Mouse (Mus musculus) G1E (cell line): Measurements from ENCODE around the gene Emilin3. TPM values are rescaled to one million over a fixed set of nuclear protein-coding genes. Genes with fewer than 3 reads are reported as not detected.

Experiments used
- ATAC-seq: 2 replicates; pipeline ENCODE4 v1.8.0; 2016; ENCODE audit warnings: mild to moderate bottlenecking; ENCODE audit not compliant: insufficient number of reproducible peaks, poor library complexity, low FRiP score, severe bottlenecking; ENCODE audit errors: extremely low read depth
- DNase-seq: peaks from one replicate; pipeline ENCODE4 v3.0.0; 2012; ENCODE audit warnings: low spot score
- H3K27me3 ChIP-seq: 2 replicates; pipeline ENCODE4 v1.6.1; 2012; ENCODE audit warnings: mild to moderate bottlenecking, low read length, inconsistent platforms; ENCODE audit not compliant: insufficient read depth
- H3K36me3 ChIP-seq: replicated peaks from 2 replicates; pipeline ENCODE3; 2012; ENCODE audit warnings: mild to moderate bottlenecking, inconsistent platforms
- H3K4me1 ChIP-seq: 2 replicates; pipeline ENCODE4 v1.6.1; 2012; ENCODE audit warnings: low read depth, low read length, inconsistent platforms, mixed read lengths; ENCODE audit not compliant: insufficient read depth
- H3K4me3 ChIP-seq: 2 replicates; pipeline ENCODE4 v1.5.1; 2012; ENCODE audit warnings: low read depth, mild to moderate bottlenecking, inconsistent platforms, low read length, moderate library complexity, mixed read lengths
- H3K9me3 ChIP-seq: replicated peaks from 2 replicates; pipeline ENCODE4 v1.6.1; 2012; ENCODE audit warnings: inconsistent platforms
- CTCF ChIP-seq: IDR thresholded peaks from 2 replicates; pipeline ENCODE4 v1.5.1; 2012; ENCODE audit warnings: low read depth, low read length, inconsistent platforms, mixed read lengths
- GATA1 ChIP-seq: IDR thresholded peaks from 2 replicates; pipeline ENCODE4 v1.6.1; 2012; ENCODE audit warnings: borderline replicate concordance, low read length, inconsistent platforms, mixed read lengths
- GATA2 ChIP-seq: IDR thresholded peaks from 2 replicates; pipeline ENCODE4 v1.6.1; 2012; ENCODE audit warnings: low read depth, low read length, inconsistent platforms, borderline replicate concordance
- POLR2AphosphoS5 ChIP-seq: IDR thresholded peaks from 2 replicates; pipeline ENCODE4 v1.6.1; 2012; ENCODE audit warnings: low read depth, low read length, inconsistent platforms; ENCODE audit not compliant: insufficient replicate concordance
- TAL1 ChIP-seq: conservative IDR thresholded peaks from 2 replicates; pipeline ENCODE4 v1.6.1; 2012; ENCODE audit warnings: low read depth, low read length, inconsistent platforms, mixed read lengths
- polyA plus RNA-seq: library from polyadenylated mRNA; stranded (reverse); fragments of >175 nt; gene quantifications from 2 replicates; pipeline ENCODE4 v1.2.3, GENCODE M21; 2012
- total RNA-seq, 2 experiments: library from RNA; stranded (forward) in 1 of 2; stranded (reverse) in 1 of 2; fragments of 200-1000 nt in 1 of 2; fragments of >200 nt in 1 of 2; fragmentation: Nextera tagmentation in 1 of 2; gene quantifications; 2 replicates each; pipeline ENCODE4 v1.2.3; 2014 to 2017

The Emilin3 gene
- total and polyA plus RNA-seq, 3 experiments, result 0.05 TPM; not detected in 2

GRCm38 (mm10) chr2:160881462-160882101, 30.5 kb downstream of the Emilin3 start:
- Histone ChIP-seq H3K9me3 (no peaks in the 10 kb centered on the region), H3K4me3 (no peak overlapping the region), H3K36me3 (no peaks in the 10 kb centered on the region), H3K27me3 (peaks cover 18% of the 10 kb centered on the region), H3K4me1 (peaks cover 5% of the 10 kb centered on the region)
- peak; percentile 18; the same call in 1 of the 2 replicates for ATAC-seq
- DNase-seq, result no peak
- TF ChIP-seq GATA2, result no peak
- no peak for TF ChIP-seq GATA1
- TF ChIP-seq CTCF, result no peak
- no peak for TF ChIP-seq TAL1
- no peak for TF ChIP-seq POLR2AphosphoS5

- Histone ChIP-seq H3K9me3 (no peaks in the 10 kb centered on the region), H3K4me3 (no peak within 1 kb of the TSS), H3K36me3 (no peaks in the 10 kb centered on the region), H3K27me3 (peaks cover 18% of the 10 kb centered on the region), H3K4me1 (peaks cover 5% of the 10 kb centered on the region)
- no peak for ATAC-seq
- no peak for DNase-seq
- TF ChIP-seq CTCF (no peak), TAL1 (no peak), GATA2 (no peak), GATA1 (no peak), POLR2AphosphoS5 (no peak)
Observed at GRCm38 (mm10) chr2:160880453-160881195, 31.5 kb downstream of the Emilin3 start, which contains the start of gene Lpin3. Gene Lpin3, plus strand, starts transcription at chr2:160880670.

GRCm38 (mm10) chr2:160876115-160876514, 36.0 kb downstream of the Emilin3 start:
- DNase-seq (no peak), ATAC-seq (no peak)
- Histone ChIP-seq H3K9me3 (no peaks in the 10 kb centered on the region), H3K36me3 (no peaks in the 10 kb centered on the region), H3K4me1 (peaks cover 20% of the 10 kb centered on the region), H3K27me3 (peaks cover 14% of the 10 kb centered on the region), H3K4me3 (no peak overlapping the region)
- TF ChIP-seq GATA1, result no peak
- TF ChIP-seq GATA2, result no peak
- TF ChIP-seq CTCF, result peak; percentile 37; the same call in 1 of the 2 replicates
- no peak for TF ChIP-seq POLR2AphosphoS5

- no peak for DNase-seq
- H3K36me3 ChIP-seq, result no peaks in the 10 kb centered on the region
- H3K4me3 ChIP-seq, result no peak overlapping the region
- peaks cover 21% of the 10 kb centered on the region for H3K4me1 ChIP-seq
- no peak for ATAC-seq
- TF ChIP-seq GATA2 (no peak), CTCF (no peak)
- H3K9me3 ChIP-seq, result no peaks in the 10 kb centered on the region
- peaks cover 6% of the 10 kb centered on the region; the same call in 1 of the 2 replicates for H3K27me3 ChIP-seq
Observed at GRCm38 (mm10) chr2:160874231-160874877, 37.8 kb downstream of the Emilin3 start.

GRCm38 (mm10) chr2:160872890-160873382, 39.2 kb downstream of the Emilin3 start, which contains the start of gene Zhx3:
Gene Zhx3, minus strand, starts transcription at chr2:160872998.
- Histone ChIP-seq H3K4me1 (peaks cover 21% of the 10 kb centered on the region), H3K9me3 (no peaks in the 10 kb centered on the region), H3K4me3 (peak within 1 kb of the TSS; percentile 78), H3K36me3 (no peaks in the 10 kb centered on the region), H3K27me3 (peaks cover 6% of the 10 kb centered on the region; the same call in 1 of the 2 replicates)
- peak; percentile 75 for ATAC-seq
- peak; percentile 92 for DNase-seq
- TF ChIP-seq TAL1 (no peak), POLR2AphosphoS5 (no peak), GATA1 (no peak), CTCF (no peak), GATA2 (no peak)

GRCm38 (mm10) chr2:160872395-160872794, 39.7 kb downstream of the Emilin3 start:
- no peaks in the 10 kb centered on the region for H3K9me3 ChIP-seq
- peaks cover under 1% of the 10 kb centered on the region; the same call in 1 of the 2 replicates for H3K27me3 ChIP-seq
- H3K36me3 ChIP-seq, result no peaks in the 10 kb centered on the region
- TF ChIP-seq POLR2AphosphoS5 (no peak), GATA1 (no peak), TAL1 (no peak), CTCF (no peak), GATA2 (no peak)
- peaks cover 21% of the 10 kb centered on the region for H3K4me1 ChIP-seq
- peak; percentile 55 for ATAC-seq
- peak; percentile 73 for DNase-seq
- H3K4me3 ChIP-seq, result peak overlapping the region; percentile 78
